Mouse (Mus musculus): Measurements from ENCODE around the gene Med12l. TPM values are rescaled to one million over a fixed set of nuclear protein-coding genes. Genes with fewer than 3 reads are reported as not detected.

Gene Med12l
- total and polyA plus RNA-seq, 2 experiments, result 1.4 TPM

GRCm38 (mm10) chr3:58982896-58983837, 22.5 kb upstream of the Med12l start:
- peak; percentile 70 for DNase-seq (ENCODE audit: extremely low read depth, low read depth, low spot score)
- no peaks in the 10 kb centered on the region for H3K79me2 ChIP-seq (ENCODE audit: control insufficient read depth, insufficient read depth, low read length)
- H3K27me3 ChIP-seq (ENCODE audit: control insufficient read depth, insufficient read depth, low read length), result no peaks in the 10 kb centered on the region
- no peak overlapping the region for H3K27ac ChIP-seq (replicated peaks; ENCODE audit: insufficient read depth, low read depth, low read length)
- no peaks in the 10 kb centered on the region for H3K36me3 ChIP-seq (ENCODE audit: control insufficient read depth, insufficient read depth, low read length)
- 54% methylated on average over 15 of the region's 15 CpGs for WGBS
- H3K4me3 ChIP-seq (ENCODE audit: insufficient read depth, low read depth, low read length), result no peak overlapping the region
- no peak overlapping the region for H3K9ac ChIP-seq (ENCODE audit: low read depth, low read length)
- H3K4me1 ChIP-seq (ENCODE audit: control insufficient read depth, insufficient read depth, low read length), result peaks cover 7% of the 10 kb centered on the region
- TF ChIP-seq CTCF (IDR thresholded peaks at IDR 0.05; ENCODE audit: low read depth, low read length) (peak; percentile 52), POLR2A (IDR thresholded peaks at IDR 0.05; ENCODE audit: extremely low read depth, insufficient read depth, low read length) (no peak)

GRCm38 (mm10) chr3:58983838-58984598, 21.6 kb upstream of the Med12l start:
- no peak overlapping the region for H3K9ac ChIP-seq (ENCODE audit: low read depth, low read length)
- H3K4me3 ChIP-seq (ENCODE audit: insufficient read depth, low read depth, low read length), result no peak overlapping the region
- no peak for DNase-seq (ENCODE audit: extremely low read depth, low read depth, low spot score)
- H3K27me3 ChIP-seq (ENCODE audit: control insufficient read depth, insufficient read depth, low read length), result no peaks in the 10 kb centered on the region
- H3K27ac ChIP-seq (replicated peaks; ENCODE audit: insufficient read depth, low read depth, low read length), result no peak overlapping the region
- H3K4me1 ChIP-seq (ENCODE audit: control insufficient read depth, insufficient read depth, low read length), result peaks cover 7% of the 10 kb centered on the region
- no peaks in the 10 kb centered on the region for H3K36me3 ChIP-seq (ENCODE audit: control insufficient read depth, insufficient read depth, low read length)
- TF ChIP-seq CTCF (IDR thresholded peaks at IDR 0.05; ENCODE audit: low read depth, low read length) (no peak), POLR2A (IDR thresholded peaks at IDR 0.05; ENCODE audit: extremely low read depth, insufficient read depth, low read length) (no peak)
- WGBS, result 81% methylated on average over 15 of the region's 15 CpGs
- H3K79me2 ChIP-seq (ENCODE audit: control insufficient read depth, insufficient read depth, low read length), result no peaks in the 10 kb centered on the region

- Histone ChIP-seq H3K79me2 (ENCODE audit: control insufficient read depth, insufficient read depth, low read length) (no peaks in the 10 kb centered on the region), H3K9ac (ENCODE audit: low read depth, low read length) (no peak overlapping the region), H3K4me3 (ENCODE audit: insufficient read depth, low read depth, low read length) (no peak overlapping the region), H3K4me1 (ENCODE audit: control insufficient read depth, insufficient read depth, low read length) (peaks cover 5% of the 10 kb centered on the region), H3K36me3 (ENCODE audit: control insufficient read depth, insufficient read depth, low read length) (no peaks in the 10 kb centered on the region), H3K27me3 (ENCODE audit: control insufficient read depth, insufficient read depth, low read length) (no peaks in the 10 kb centered on the region), H3K27ac (replicated peaks; ENCODE audit: insufficient read depth, low read depth, low read length) (no peak overlapping the region)
- TF ChIP-seq POLR2A (IDR thresholded peaks at IDR 0.05; ENCODE audit: extremely low read depth, insufficient read depth, low read length), result no peak
- TF ChIP-seq CTCF (IDR thresholded peaks at IDR 0.05; ENCODE audit: low read depth, low read length), result no peak
- WGBS, result 29% methylated on average over 4 of the region's 4 CpGs
- DNase-seq (ENCODE audit: extremely low read depth, low read depth, low spot score), result peak; percentile 56
Measured at GRCm38 (mm10) chr3:58985816-58986215, 19.8 kb upstream of the Med12l start.

DNA sequence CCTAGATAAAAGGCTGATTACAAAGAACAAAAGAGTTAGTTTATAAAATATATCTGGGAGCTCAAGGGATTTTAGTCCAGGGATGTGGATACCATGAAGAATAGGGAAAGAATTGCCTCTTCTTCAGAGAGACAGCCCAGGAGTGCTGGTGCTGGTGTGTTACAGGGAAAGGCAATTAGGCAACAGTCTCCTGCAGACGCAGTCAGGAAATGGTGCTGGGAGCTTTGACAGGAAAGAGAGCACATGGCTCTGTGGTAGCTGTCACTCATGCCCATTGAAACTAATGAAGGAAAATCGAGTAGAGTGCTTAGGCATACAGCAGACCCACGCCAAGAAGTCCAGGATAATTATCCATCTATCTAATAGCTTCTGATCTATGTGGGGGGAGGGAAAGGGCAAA, 16.3 kb upstream of the Med12l start:
- WGBS, result 65% methylated on average over 3 of the region's 3 CpGs
- no peak overlapping the region for H3K9ac ChIP-seq (ENCODE audit: low read depth, low read length)
- H3K36me3 ChIP-seq (ENCODE audit: control insufficient read depth, insufficient read depth, low read length), result no peaks in the 10 kb centered on the region

DNA sequence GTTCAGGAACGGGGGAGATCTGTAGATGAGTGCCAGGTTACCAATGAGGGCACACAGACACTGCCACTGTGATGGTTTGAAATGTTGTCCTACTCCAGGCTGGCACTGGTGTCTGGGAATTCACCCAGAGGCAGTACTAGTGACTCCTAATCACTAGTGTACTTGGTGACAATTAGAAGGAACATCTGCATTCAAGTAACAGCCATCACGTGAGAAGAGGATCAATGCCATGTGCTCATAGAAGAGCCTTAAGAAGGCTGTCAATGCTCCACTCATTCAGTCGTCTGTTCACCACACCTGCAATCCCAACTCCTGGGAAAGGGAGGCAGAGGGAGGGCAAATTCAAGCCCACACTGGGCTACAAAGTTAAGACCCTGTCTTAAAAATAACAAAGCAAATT, 15.1 kb upstream of the Med12l start:
- H3K27me3 ChIP-seq (ENCODE audit: control insufficient read depth, insufficient read depth, low read length), result no peaks in the 10 kb centered on the region
- H3K4me3 ChIP-seq (ENCODE audit: insufficient read depth, low read depth, low read length), result no peak overlapping the region
- WGBS, result 77% methylated on average over 3 of the region's 3 CpGs
- H3K9ac ChIP-seq (ENCODE audit: low read depth, low read length), result no peak overlapping the region
- H3K36me3 ChIP-seq (ENCODE audit: control insufficient read depth, insufficient read depth, low read length), result no peaks in the 10 kb centered on the region
- TF ChIP-seq POLR2A (IDR thresholded peaks at IDR 0.05; ENCODE audit: extremely low read depth, insufficient read depth, low read length) (no peak), CTCF (IDR thresholded peaks at IDR 0.05; ENCODE audit: low read depth, low read length) (no peak)
- H3K79me2 ChIP-seq (ENCODE audit: control insufficient read depth, insufficient read depth, low read length), result no peaks in the 10 kb centered on the region
- H3K27ac ChIP-seq (replicated peaks; ENCODE audit: insufficient read depth, low read depth, low read length), result no peak overlapping the region
- peaks cover 5% of the 10 kb centered on the region for H3K4me1 ChIP-seq (ENCODE audit: control insufficient read depth, insufficient read depth, low read length)
- no peak for DNase-seq (ENCODE audit: extremely low read depth, low read depth, low spot score)

More for the DNA sequence above, 16.3 kb upstream of the Med12l start:
- H3K27me3 ChIP-seq (ENCODE audit: control insufficient read depth, insufficient read depth, low read length), result no peaks in the 10 kb centered on the region
- no peak for DNase-seq (ENCODE audit: extremely low read depth, low read depth, low spot score)
- TF ChIP-seq CTCF (IDR thresholded peaks at IDR 0.05; ENCODE audit: low read depth, low read length) (no peak), POLR2A (IDR thresholded peaks at IDR 0.05; ENCODE audit: extremely low read depth, insufficient read depth, low read length) (no peak)
- no peak overlapping the region for H3K4me3 ChIP-seq (ENCODE audit: insufficient read depth, low read depth, low read length)
- H3K27ac ChIP-seq (replicated peaks; ENCODE audit: insufficient read depth, low read depth, low read length), result no peak overlapping the region
- no peaks in the 10 kb centered on the region for H3K79me2 ChIP-seq (ENCODE audit: control insufficient read depth, insufficient read depth, low read length)
- H3K4me1 ChIP-seq (ENCODE audit: control insufficient read depth, insufficient read depth, low read length), result peaks cover 5% of the 10 kb centered on the region

All from liver, adult 2 months (tissue).